Mouse (Mus musculus): ENCODE measurements around the gene Gm15293. TPM values are rescaled to one million over a fixed set of nuclear protein-coding genes. Genes with fewer than 3 reads are reported as not detected.

The Gm15293 gene
- polyA plus RNA-seq (2015; fragmentation: Nextera tagmentation; extraction: Ambion mirVana), result not detected in 2 replicates

GRCm38 (mm10) chr8:21201261-21201660 lies at the start of gene Gm15293:
Gene Gm15293 (plus strand): TSS chr8:21201561.

DNA sequence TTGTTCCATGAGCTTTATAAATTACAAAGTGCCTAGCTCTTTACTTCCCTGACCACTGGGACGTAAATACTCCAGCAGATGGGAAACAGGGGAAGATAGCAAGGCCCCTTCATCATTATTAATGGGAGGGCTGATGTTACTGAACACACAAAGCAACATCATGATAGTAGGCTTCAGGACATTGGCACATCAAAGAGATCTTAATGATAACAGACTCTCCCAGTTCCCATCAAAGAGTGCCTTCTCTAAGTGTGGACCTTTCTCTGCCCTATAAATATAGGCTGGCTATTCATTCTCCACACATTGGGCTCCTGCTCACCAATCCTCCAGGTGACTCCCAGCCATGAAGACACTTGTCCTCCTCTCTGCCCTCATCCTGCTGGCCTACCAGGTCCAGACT lies 39.4 kb upstream of the Gm15293 start, which contains the start of gene Defa22:
Gene Defa22 (plus strand): TSS at position 301 of the 400 bp plus-strand sequence.

DNA sequence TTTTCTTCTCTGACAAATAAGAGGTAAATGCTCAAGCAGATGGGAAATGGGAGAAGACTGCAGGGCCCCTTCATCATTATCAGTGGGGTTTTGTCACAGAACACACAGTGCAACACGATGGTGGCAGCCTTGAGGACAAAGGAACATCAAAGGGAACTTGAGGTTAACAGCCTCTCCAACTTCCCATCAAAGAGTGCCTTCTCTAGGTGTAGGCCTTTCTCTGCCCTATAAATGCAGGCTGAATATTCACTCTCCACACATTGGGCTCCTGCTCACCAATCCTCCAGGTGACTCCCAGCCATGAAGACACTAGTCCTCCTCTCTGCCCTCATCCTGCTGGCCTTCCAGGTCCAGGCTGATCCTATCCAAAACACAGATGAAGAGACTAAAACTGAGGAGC lies 10.0 kb upstream of the Gm15293 start, which contains the start of gene Defa31:
Gene Defa31 (plus strand): TSS at position 301 of the 400 bp plus-strand sequence.

Other genes with a start within 250 kb of the Gm15293 start
- gene Defa21, start 176.0 kb upstream of the Gm15293 start, polyA plus RNA-seq (2015; fragmentation: Nextera tagmentation; extraction: Ambion mirVana), result not detected in 2 replicates
- not detected in 2 replicates for gene Defa23, start 146.5 kb upstream of the Gm15293 start, polyA plus RNA-seq (2015; fragmentation: Nextera tagmentation; extraction: Ambion mirVana)
- not detected in 2 replicates for gene Defa35, start 136.5 kb upstream of the Gm15293 start, polyA plus RNA-seq (2015; fragmentation: Nextera tagmentation; extraction: Ambion mirVana)
- gene Defa25, start 117.1 kb upstream of the Gm15293 start, polyA plus RNA-seq (2015; fragmentation: Nextera tagmentation; extraction: Ambion mirVana), result not detected in 2 replicates
- gene Gm14851, start 105.5 kb upstream of the Gm15293 start, polyA plus RNA-seq (2015; fragmentation: Nextera tagmentation; extraction: Ambion mirVana), result not detected in 2 replicates
- gene Defa30, start 66.9 kb upstream of the Gm15293 start, polyA plus RNA-seq (2015; fragmentation: Nextera tagmentation; extraction: Ambion mirVana), result not detected in 2 replicates
- not detected in 2 replicates for gene Defa22, start 39.3 kb upstream of the Gm15293 start, polyA plus RNA-seq (2015; fragmentation: Nextera tagmentation; extraction: Ambion mirVana)
- gene Defa31, start 9.9 kb upstream of the Gm15293 start, polyA plus RNA-seq (2015; fragmentation: Nextera tagmentation; extraction: Ambion mirVana), result not detected in 2 replicates
- gene Gm15292, start 48.2 kb downstream of the Gm15293 start, polyA plus RNA-seq (2015; fragmentation: Nextera tagmentation; extraction: Ambion mirVana), result not detected in 2 replicates
- not detected in 2 replicates for gene Defa27, start 114.0 kb downstream of the Gm15293 start, polyA plus RNA-seq (2015; fragmentation: Nextera tagmentation; extraction: Ambion mirVana)
- gene Defa29, start 125.5 kb downstream of the Gm15293 start, polyA plus RNA-seq (2015; fragmentation: Nextera tagmentation; extraction: Ambion mirVana), result not detected in 2 replicates
- not detected in 2 replicates for gene Defa2, start 177.0 kb downstream of the Gm15293 start, polyA plus RNA-seq (2015; fragmentation: Nextera tagmentation; extraction: Ambion mirVana)
- not detected in 2 replicates for gene Defa33, start 190.2 kb downstream of the Gm15293 start, polyA plus RNA-seq (2015; fragmentation: Nextera tagmentation; extraction: Ambion mirVana)
- gene Defa36, start 225.8 kb downstream of the Gm15293 start, polyA plus RNA-seq (2015; fragmentation: Nextera tagmentation; extraction: Ambion mirVana), result not detected in 2 replicates

All from spleen, postnatal 0 days (tissue).